Comparison of ENCODE assay signal across 9 mouse cellular contexts in the genomic region with DNA sequence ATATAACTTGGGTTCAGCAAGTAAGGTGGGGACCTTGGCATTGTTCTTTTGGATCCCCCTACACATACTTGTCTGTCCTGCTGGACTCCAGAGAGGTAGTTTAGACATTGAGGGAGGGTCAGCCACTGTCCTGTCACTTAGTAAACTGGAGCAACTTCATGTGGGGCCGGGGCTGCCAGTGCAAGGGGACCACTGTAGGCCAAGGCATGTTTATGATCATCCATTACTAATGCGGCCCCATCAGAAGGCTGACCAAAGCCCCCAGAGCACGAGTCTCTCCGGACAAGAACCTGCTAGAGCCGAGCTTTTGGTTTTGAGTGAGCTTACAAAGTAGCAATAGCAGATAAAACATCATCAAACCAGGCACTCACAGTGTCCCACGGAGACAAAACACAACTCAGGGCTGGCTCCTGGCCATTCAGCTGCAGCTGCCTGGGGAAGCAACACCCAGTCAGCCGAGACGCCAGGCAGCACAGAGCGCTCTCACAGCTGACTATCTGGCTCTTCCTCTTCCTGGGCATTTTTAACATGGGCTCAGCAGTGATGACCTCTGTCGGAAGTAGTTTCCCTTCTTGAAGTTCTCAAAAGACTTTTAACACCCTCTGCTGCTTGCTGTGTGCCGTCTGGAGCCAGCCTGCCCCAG. TPM values are rescaled to one million over a fixed set of nuclear protein-coding genes. Genes with fewer than 3 reads are reported as not detected.
DNase-seq lines count a peak whose midpoint lies in the region; ATAC-seq lines count a peak whose summit lies in the region.
"Had no signal": no experiment of that assay in that cellular context is flagged by ENCODE, and none has a peak within 500 bp of the region (broad histone marks: within the 10 kb centered on the region; RNA-seq: fewer than 3 reads in every experiment).

No protein-coding gene starts in this region.

- H3K4me2 ChIP-seq in heart, embryonic 11.5 days, result no peak overlapping the region
- no peak overlapping the region for H3K4me2 ChIP-seq in liver, embryonic 12.5 days
- H3K4me2 ChIP-seq in forebrain, embryonic 15.5 days (replicated peaks), result no peak overlapping the region
- H3K4me2 ChIP-seq: stomach, embryonic 15.5 days had no signal

- no peak overlapping the region for H3K27ac ChIP-seq in heart, embryonic 11.5 days (ENCODE audit: low read depth, low read length)
- H3K27ac ChIP-seq in brown adipose tissue, adult 24 weeks (replicated peaks; ENCODE audit: low read depth, low read length), result peak overlapping the region; percentile 45; the same call in 1 of the 2 replicates
- no peak overlapping the region for H3K27ac ChIP-seq in liver, embryonic 12.5 days
- no peak overlapping the region for H3K27ac ChIP-seq in forebrain, embryonic 15.5 days (replicated peaks)
- H3K27ac ChIP-seq: stomach, embryonic 15.5 days had no signal

- no peak overlapping the region for H3K9ac ChIP-seq in heart, embryonic 11.5 days (ENCODE audit: low read depth, low read length)
- H3K9ac ChIP-seq in liver, embryonic 12.5 days, result no peak overlapping the region
- H3K9ac ChIP-seq in forebrain, embryonic 15.5 days (replicated peaks), result no peak overlapping the region
- H3K9ac ChIP-seq: stomach, embryonic 15.5 days had no signal

- H3K4me1 ChIP-seq in heart, embryonic 11.5 days (ENCODE audit: control insufficient read depth, insufficient read depth, low read length), result peaks cover 14% of the 10 kb centered on the region
- H3K4me1 ChIP-seq in brown adipose tissue, adult 24 weeks (ENCODE audit: control insufficient read depth, insufficient read depth, insufficient read length, low read length), result no peaks in the 10 kb centered on the region
- no peaks in the 10 kb centered on the region; the same call in 1 of the 2 replicates for H3K4me1 ChIP-seq in liver, embryonic 12.5 days
- 0 out of 2 replicates have a peak, but pooled peaks cover 5% of the 10 kb centered on the region for H3K4me1 ChIP-seq in forebrain, embryonic 15.5 days
- H3K4me1 ChIP-seq: stomach, embryonic 15.5 days had no signal

- H3K9me3 ChIP-seq in heart, embryonic 11.5 days (replicated peaks; ENCODE audit: control insufficient read depth, low read length), result no peaks in the 10 kb centered on the region
- H3K9me3 ChIP-seq in liver, embryonic 12.5 days (replicated peaks), result no peaks in the 10 kb centered on the region
- no peaks in the 10 kb centered on the region for H3K9me3 ChIP-seq in forebrain, embryonic 15.5 days
- H3K9me3 ChIP-seq: stomach, embryonic 15.5 days had no signal

- peak; percentile 76 to 84 for DNase-seq in heart, adult 18-20 months
- peak; percentile 76 to 78 for DNase-seq in heart, postnatal 14 days
- peak; percentile 59 to 80 for DNase-seq in lung, postnatal 4 days

- no peak overlapping the region for H3K4me3 ChIP-seq in heart, embryonic 11.5 days (ENCODE audit: low read depth, low read length)
- no peak overlapping the region for H3K4me3 ChIP-seq in brown adipose tissue, adult 24 weeks (ENCODE audit: insufficient read depth, low read depth, low read length)
- H3K4me3 ChIP-seq in liver, embryonic 12.5 days, result no peak overlapping the region
- H3K4me3 ChIP-seq in forebrain, embryonic 15.5 days, result no peak overlapping the region
- H3K4me3 ChIP-seq: stomach, embryonic 15.5 days had no signal

- intact Hi-C loops in heart, postnatal 14 days (cut with DNase I), result loop anchor here (5.0 kb wide), 1 partner anchor 82 kb away; no protein-coding TSS in a partner anchor

- H3K27me3 ChIP-seq in heart, embryonic 11.5 days (ENCODE audit: control insufficient read depth, insufficient read depth, low read length), result no peaks in the 10 kb centered on the region
- H3K27me3 ChIP-seq in liver, embryonic 12.5 days (replicated peaks), result no peaks in the 10 kb centered on the region
- H3K27me3 ChIP-seq in forebrain, embryonic 15.5 days, result no peaks in the 10 kb centered on the region
- H3K27me3 ChIP-seq: stomach, embryonic 15.5 days had no signal

- no peak for ATAC-seq in heart, embryonic 11.5 days (replicated peaks; ENCODE audit: insufficient number of reproducible peaks, low FRiP score, low TSS enrichment)
- ATAC-seq in liver, embryonic 12.5 days, result no peak
- no peak for ATAC-seq in inflammation-experienced regulatory T-cells, adult 6 months
- ATAC-seq in forebrain, embryonic 15.5 days (replicated peaks), result no peak

- peaks cover 27% of the 10 kb centered on the region for H3K36me3 ChIP-seq in heart, embryonic 11.5 days (ENCODE audit: control insufficient read depth, insufficient read depth, low read length)
- peaks cover 63% of the 10 kb centered on the region for H3K36me3 ChIP-seq in liver, embryonic 12.5 days
- peaks cover 37% of the 10 kb centered on the region for H3K36me3 ChIP-seq in forebrain, embryonic 15.5 days

- 76% methylated on average over 11 of the region's 11 CpGs for WGBS in heart, embryonic 11.5 days (ENCODE audit: insufficient replicate concordance)
- 80% methylated on average over 11 of the region's 11 CpGs for WGBS in liver, embryonic 12.5 days (ENCODE audit: insufficient replicate concordance)
- 85% methylated on average over 11 of the region's 11 CpGs for WGBS in forebrain, embryonic 15.5 days

RNA-seq across cellular contexts. Expression of a gene that starts 39.8 kb away (rescaled TPM):
- 1 to 10 TPM; 4.3 to 4.4 TPM for total RNA-seq in heart, adult 18-20 months (2021)
- polyA plus RNA-seq in heart, embryonic 11.5 days (2014; fragmentation: Nextera tagmentation; extraction: Ambion mirVana), result 2.2 and 2.7 TPM in 2 replicates
- 8.0 and 10.7 TPM in 2 replicates for polyA plus RNA-seq in brown adipose tissue, adult 24 weeks (2012; ENCODE audit: insufficient read depth, insufficient read length, missing spikeins)
- total RNA-seq in heart, postnatal 14 days (2021), result 1 to 10 TPM; 8.7 to 9.1 TPM
- polyA plus RNA-seq in liver, embryonic 12.5 days (2016; fragmentation: Nextera tagmentation; extraction: Ambion mirVana), result 1.8 and 2.3 TPM in 2 replicates
- polyA plus RNA-seq in inflammation-experienced regulatory T-cells, adult 6 months (2017; shearing (Covaris generic)), result 1 to 10 TPM; 2.7 to 5.1 (median 4.2) TPM
- polyA plus RNA-seq in forebrain, embryonic 15.5 days (2015; fragmentation: Nextera tagmentation; extraction: Ambion mirVana), result 4.6 and 5.7 TPM in 2 replicates
